Mouse (Mus musculus) liver, adult 2 months (tissue): ENCODE results near the gene Aplnr. TPM values are rescaled to one million over a fixed set of nuclear protein-coding genes. Genes with fewer than 3 reads are reported as not detected.

Experiments used
- DNase-seq: peaks from one replicate; pipeline ENCODE4 v3.0.0-alpha.2; 2011; ENCODE audit warnings: low read depth, low spot score; ENCODE audit errors: extremely low read depth
- H3K27ac ChIP-seq: fragments of 200-500 bp; replicated peaks from 2 replicates; pipeline ENCODE4 v1.5.1; 2012; ENCODE audit warnings: low read depth, mild to moderate bottlenecking, control low read depth, inconsistent platforms, low read length; ENCODE audit not compliant: insufficient read depth
- H3K27me3 ChIP-seq: fragments of 200-500 bp; 2 replicates; pipeline ENCODE4 v1.6.1; 2012; ENCODE audit warnings: mild to moderate bottlenecking, moderate library complexity, low read length, inconsistent platforms; ENCODE audit not compliant: control insufficient read depth, insufficient read depth
- H3K36me3 ChIP-seq: fragments of 200-500 bp; 2 replicates; pipeline ENCODE4 v1.6.1; 2012; ENCODE audit warnings: low read length, inconsistent platforms; ENCODE audit not compliant: control insufficient read depth, insufficient read depth
- H3K4me1 ChIP-seq: fragments of 200-500 bp; 2 replicates; pipeline ENCODE4 v1.6.1; 2011; ENCODE audit warnings: low read length; ENCODE audit not compliant: control insufficient read depth, insufficient read depth
- H3K4me3 ChIP-seq: fragments of 200-500 bp; 2 replicates; pipeline ENCODE4 v1.5.1; 2011; ENCODE audit warnings: low read depth, mild to moderate bottlenecking, control low read depth, low read length, moderate library complexity; ENCODE audit not compliant: insufficient read depth
- H3K79me2 ChIP-seq: fragments of 200-500 bp; 2 replicates; pipeline ENCODE4 v1.6.1; 2012; ENCODE audit warnings: inconsistent platforms, mild to moderate bottlenecking, low read length, moderate library complexity; ENCODE audit not compliant: control insufficient read depth, insufficient read depth
- H3K9ac ChIP-seq: fragments of 200-500 bp; 2 replicates; pipeline ENCODE4 v1.6.1; 2012; ENCODE audit warnings: low read depth, mild to moderate bottlenecking, control low read depth, inconsistent platforms, low read length
- CTCF ChIP-seq: fragments of 200-500 bp; IDR thresholded peaks from 2 replicates; pipeline ENCODE4 v1.5.1; 2011; ENCODE audit warnings: low read depth, low read length, control low read depth
- POLR2A ChIP-seq: fragments of 200-500 bp; IDR thresholded peaks from 2 replicates; pipeline ENCODE4 v1.6.1; 2011; ENCODE audit warnings: low read length, control low read depth; ENCODE audit not compliant: insufficient read depth; ENCODE audit errors: extremely low read depth
- WGBS: fragments of 180-500 bp; shearing (Covaris S2); methylation state at CpG from one replicate; pipeline ENCODE4 v1.1.7; 2018; 5-methylcytosine and 5-hydroxymethylcytosine counted together
- polyA plus RNA-seq: library from polyadenylated mRNA; depleted of rRNA; stranded (reverse); fragments of >200 nt; gene quantifications from 2 replicates; pipeline ENCODE4 v1.2.3, GENCODE M21; 2012
- total RNA-seq: library from RNA; depleted of rRNA; stranded (reverse); fragments of >200 nt; gene quantifications from 2 replicates; pipeline ENCODE4 v1.2.3, GENCODE M21; 2014

Aplnr gene
- total and polyA plus RNA-seq, 2 experiments: 0.06 to 0.09 TPM

GRCm38 (mm10) chr2:85098824-85099511 lies 37.1 kb upstream of the Aplnr start:
- peak overlapping the region; percentile 36 for H3K27ac ChIP-seq
- TF ChIP-seq POLR2A: no peak
- no peak for TF ChIP-seq CTCF
- no peak overlapping the region for H3K4me3 ChIP-seq
- WGBS: 65% methylated on average over 7 of the region's 7 CpGs
- DNase-seq: peak; percentile 30
- H3K79me2 ChIP-seq: no peaks in the 10 kb centered on the region
- no peaks in the 10 kb centered on the region for H3K36me3 ChIP-seq
- H3K4me1 ChIP-seq: peaks cover 8% of the 10 kb centered on the region
- no peak overlapping the region for H3K9ac ChIP-seq
- no peaks in the 10 kb centered on the region for H3K27me3 ChIP-seq

- Histone ChIP-seq H3K27ac (no peak overlapping the region), H3K4me1 (no peaks in the 10 kb centered on the region), H3K36me3 (no peaks in the 10 kb centered on the region), H3K79me2 (no peaks in the 10 kb centered on the region), H3K4me3 (no peak overlapping the region), H3K27me3 (no peaks in the 10 kb centered on the region), H3K9ac (no peak overlapping the region)
- WGBS: 89% methylated on average over 8 of the region's 8 CpGs
- TF ChIP-seq POLR2A (no peak), CTCF (no peak)
- no peak for DNase-seq
These were observed 32.8 kb upstream of the Aplnr start for GRCm38 (mm10) chr2:85103201-85103600.

GRCm38 (mm10) chr2:85105426-85106013 lies 30.5 kb upstream of the Aplnr start:
- H3K27ac ChIP-seq: no peak overlapping the region
- H3K4me3 ChIP-seq: no peak overlapping the region
- 54% methylated on average over 11 of the region's 11 CpGs for WGBS
- H3K9ac ChIP-seq: no peak overlapping the region
- H3K4me1 ChIP-seq: no peaks in the 10 kb centered on the region
- no peak for DNase-seq
- no peaks in the 10 kb centered on the region for H3K36me3 ChIP-seq
- TF ChIP-seq CTCF: no peak
- no peak for TF ChIP-seq POLR2A
- H3K27me3 ChIP-seq: no peaks in the 10 kb centered on the region
- no peaks in the 10 kb centered on the region for H3K79me2 ChIP-seq

- Histone ChIP-seq H3K4me1 (no peaks in the 10 kb centered on the region), H3K27ac (no peak overlapping the region), H3K79me2 (no peaks in the 10 kb centered on the region), H3K36me3 (no peaks in the 10 kb centered on the region), H3K27me3 (no peaks in the 10 kb centered on the region), H3K9ac (no peak overlapping the region), H3K4me3 (no peak overlapping the region)
- TF ChIP-seq POLR2A (no peak), CTCF (no peak)
- WGBS: 69% methylated on average over 7 of the region's 7 CpGs
- DNase-seq: no peak
These were observed 29.8 kb upstream of the Aplnr start for GRCm38 (mm10) chr2:85106068-85106790.

- H3K27ac ChIP-seq: no peak overlapping the region
- H3K9ac ChIP-seq: no peak overlapping the region
These were observed 29.1 kb upstream of the Aplnr start for GRCm38 (mm10) chr2:85106941-85107340.

GRCm38 (mm10) chr2:85110288-85110875 lies 25.6 kb upstream of the Aplnr start:
- H3K36me3 ChIP-seq: no peaks in the 10 kb centered on the region
- no peak overlapping the region for H3K9ac ChIP-seq
- WGBS: 86% methylated on average over 9 of the region's 9 CpGs
- no peak overlapping the region for H3K4me3 ChIP-seq
- H3K79me2 ChIP-seq: no peaks in the 10 kb centered on the region
- no peaks in the 10 kb centered on the region for H3K4me1 ChIP-seq
- H3K27me3 ChIP-seq: no peaks in the 10 kb centered on the region
- TF ChIP-seq CTCF (no peak), POLR2A (no peak)
- no peak overlapping the region for H3K27ac ChIP-seq
- DNase-seq: no peak

More at GRCm38 (mm10) chr2:85106941-85107340, 29.1 kb upstream of the Aplnr start:
- no peaks in the 10 kb centered on the region for H3K4me1 ChIP-seq
- TF ChIP-seq POLR2A (no peak), CTCF (no peak)
- no peaks in the 10 kb centered on the region for H3K27me3 ChIP-seq
- no peaks in the 10 kb centered on the region for H3K79me2 ChIP-seq
- peak; percentile 26 for DNase-seq
- no peaks in the 10 kb centered on the region for H3K36me3 ChIP-seq
- H3K4me3 ChIP-seq: no peak overlapping the region
- 49% methylated on average over 4 of the region's 4 CpGs for WGBS
